In the genomic region with DNA sequence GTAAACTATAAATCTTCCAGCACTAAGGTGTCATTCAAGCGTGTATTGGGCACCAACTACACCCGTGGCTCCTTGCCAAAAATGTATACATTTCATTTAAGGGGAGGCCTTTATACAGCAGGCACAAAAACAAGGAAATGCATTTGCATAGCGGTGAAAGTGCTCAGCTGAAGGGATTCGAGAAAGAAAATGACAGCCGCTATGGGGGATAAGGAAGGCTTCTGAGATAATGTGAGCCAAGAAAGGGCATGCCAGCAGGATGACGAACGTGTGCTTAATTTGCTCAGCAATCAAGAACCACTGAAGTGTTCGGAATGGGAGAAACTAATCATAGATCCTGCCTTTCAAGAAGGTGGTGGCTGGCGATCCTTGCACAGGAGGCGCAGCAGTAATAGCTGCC, we compare ENCODE assay signal across 12 mouse cellular contexts.
A peak's percentile ranks its signal among the peaks of the same experiment; 100 is the strongest.
DNase-seq lines count a peak whose midpoint lies in the region; ATAC-seq and TF ChIP-seq lines count a peak whose summit lies in the region.
"Had no signal": no experiment of that assay in that cellular context is flagged by ENCODE, and none has a peak within 500 bp of the region (broad histone marks: within the 10 kb centered on the region; RNA-seq: fewer than 3 reads in every experiment).

No protein-coding gene starts in this region.

- WGBS in forebrain, embryonic 13.5 days = 2% methylated on average over 10 of the region's 10 CpGs
- 11% methylated on average over 10 of the region's 10 CpGs for WGBS in hindbrain, postnatal 0 days

- peak overlapping the region; percentile 50 for H3K9ac ChIP-seq in forebrain, embryonic 13.5 days
- H3K9ac ChIP-seq in hindbrain, postnatal 0 days (replicated peaks; ENCODE audit: low read length) = peak overlapping the region; percentile 33; the same call in 1 of the 2 replicates

- peak overlapping the region; percentile 94 for H3K27ac ChIP-seq in forebrain, embryonic 13.5 days
- H3K27ac ChIP-seq in hindbrain, postnatal 0 days = peak overlapping the region; percentile 84

- peak; percentile 30 for DNase-seq in left cerebral cortex, postnatal 4 days
- DNase-seq in left cerebral cortex, adult 8-10 months (ENCODE audit: low spot score in 2 of 2) = no peak
- peak; percentile 82 for DNase-seq in hindbrain, postnatal 0 days (ENCODE audit: low spot score)
- peak; percentile 36 for DNase-seq in retina, embryonic 14.5 days (ENCODE audit: low spot score)
- no peak for DNase-seq in thymus, postnatal 10 days (ENCODE audit: low spot score in 2 of 2)
- DNase-seq in gastrocnemius, postnatal 25 days = no peak
- DNase-seq: kidney, adult 11 months; right cerebral cortex, postnatal 4 days; thymus, adult 2 months had no signal

- ATAC-seq in forebrain, embryonic 13.5 days = peak; percentile 77
- peak; percentile 25; the same call in 1 of the 2 replicates for ATAC-seq in hindbrain, postnatal 0 days

- 0 out of 2 replicates have a peak, but pooled peaks cover 7% of the 10 kb centered on the region for H3K27me3 ChIP-seq in forebrain, embryonic 13.5 days
- H3K27me3 ChIP-seq in hindbrain, postnatal 0 days (ENCODE audit: insufficient read depth, low read length) = no peaks in the 10 kb centered on the region
- H3K27me3 ChIP-seq: megakaryocyte, embryonic 14.5 days had no signal

- no peak for TF ChIP-seq CTCF in hindbrain, postnatal 0 days (IDR thresholded peaks at IDR 0.05; ENCODE audit: low read depth)

- intact Hi-C loops in left cerebral cortex, postnatal 4 days (cut with DNase I) = no loop called here

- no peak overlapping the region for H3K4me3 ChIP-seq in forebrain, embryonic 13.5 days
- H3K4me3 ChIP-seq in hindbrain, postnatal 0 days (ENCODE audit: low read length) = no peak overlapping the region
- H3K4me3 ChIP-seq: erythroblast, embryonic 14.5 days; megakaryocyte, embryonic 14.5 days had no signal

- H3K36me3 ChIP-seq in forebrain, embryonic 13.5 days (ENCODE audit: poor library complexity, severe bottlenecking) = no peaks in the 10 kb centered on the region
- H3K36me3 ChIP-seq in hindbrain, postnatal 0 days (ENCODE audit: insufficient read depth, low read length) = no peaks in the 10 kb centered on the region

- peak overlapping the region; percentile 45 for H3K4me2 ChIP-seq in forebrain, embryonic 13.5 days
- H3K4me2 ChIP-seq in hindbrain, postnatal 0 days (ENCODE audit: low read depth, low read length) = peak overlapping the region; percentile 8; the same call in 1 of the 2 replicates

- H3K9me3 ChIP-seq in forebrain, embryonic 13.5 days (replicated peaks) = no peaks in the 10 kb centered on the region
- H3K9me3 ChIP-seq in hindbrain, postnatal 0 days (ENCODE audit: low read length) = no peaks in the 10 kb centered on the region

- H3K4me1 ChIP-seq in forebrain, embryonic 13.5 days = peaks cover 90% of the 10 kb centered on the region
- peaks cover 58% of the 10 kb centered on the region for H3K4me1 ChIP-seq in hindbrain, postnatal 0 days (ENCODE audit: insufficient read depth, low read length)
- H3K4me1 ChIP-seq: megakaryocyte, embryonic 14.5 days had no signal

Comparison
In these comparisons a context has a peak if more than half of its experiments do, and no peak if none do; other contexts are left out.
1. DNase-seq: peak in left cerebral cortex, postnatal 4 days (single experiment), hindbrain, postnatal 0 days (single experiment) and retina, embryonic 14.5 days (single experiment); none in left cerebral cortex, adult 8-10 months (0 of 2), thymus, postnatal 10 days (0 of 2) and gastrocnemius, postnatal 25 days (single experiment).